Mouse (Mus musculus) spleen, adult 18-20 months (tissue): ENCODE measurements around the gene Lpo.

Experiments
- DNase-seq, 2 experiments: peaks; one replicate each; pipeline ENCODE4 v3.0.0; 2022; ENCODE audit warnings: mixed read lengths in 2 of 2

Gene Lpo

GRCm38 (mm10) chr11:87757001-87757954, 70.8 kb downstream of the Lpo start:
- DNase-seq: peak; percentile 57 to 62
